Mouse (Mus musculus) neural tube, embryonic 12.5 days (tissue): Measurements from ENCODE around the gene Fam49a. TPM values are rescaled to one million over a fixed set of nuclear protein-coding genes. Genes with fewer than 3 reads are reported as not detected.

Source experiments
- ATAC-seq: fragments of 200-750 bp; cut with Nextera tagmentation; 2 replicates; pipeline ENCODE4 v1.8.0; 2017; ENCODE audit warnings: low read depth, mild to moderate bottlenecking, moderate TSS enrichment, moderate library complexity; ENCODE audit not compliant: low FRiP score
- H3K27ac ChIP-seq: fragments of 300-500 bp; sonication (generic); 2 replicates; pipeline ENCODE4 v1.5.1; 2016
- H3K27me3 ChIP-seq: fragments of 300-500 bp; sonication (generic); replicated peaks from 2 replicates; pipeline ENCODE4 v1.6.1; 2016; ENCODE audit warnings: mild to moderate bottlenecking
- H3K36me3 ChIP-seq: fragments of 300-500 bp; sonication (generic); 2 replicates; pipeline ENCODE4 v1.6.1; 2016; ENCODE audit warnings: mild to moderate bottlenecking
- H3K4me1 ChIP-seq: fragments of 300-500 bp; sonication (generic); 2 replicates; pipeline ENCODE4 v1.6.1; 2016
- H3K4me2 ChIP-seq: fragments of 300-500 bp; sonication (generic); replicated peaks from 2 replicates; pipeline ENCODE4 v1.6.1; 2016; ENCODE audit warnings: mild to moderate bottlenecking
- H3K4me3 ChIP-seq: fragments of 300-500 bp; sonication (generic); 2 replicates; pipeline ENCODE4 v1.5.1; 2016
- H3K9ac ChIP-seq: fragments of 300-500 bp; sonication (generic); 2 replicates; pipeline ENCODE4 v1.6.1; 2016; ENCODE audit warnings: mild to moderate bottlenecking
- H3K9me3 ChIP-seq: fragments of 300-500 bp; sonication (generic); 2 replicates; pipeline ENCODE4 v1.6.1; 2016; ENCODE audit warnings: mild to moderate bottlenecking
- WGBS: fragments of 180-500 bp; shearing (Covaris S2); methylation state at CpG from one replicate; pipeline ENCODE4 v1.1.7; 2016; 5-methylcytosine and 5-hydroxymethylcytosine counted together
- polyA plus RNA-seq: library from polyadenylated mRNA; unstranded; fragments of >200 nt; fragmentation: Nextera tagmentation; extraction: Ambion mirVana; gene quantifications from 2 replicates; pipeline ENCODE4 v1.2.1, GENCODE M21; 2016

Gene Fam49a
- polyA plus RNA-seq, 1 experiment from 2014 or later: 30.0 TPM

DNA sequence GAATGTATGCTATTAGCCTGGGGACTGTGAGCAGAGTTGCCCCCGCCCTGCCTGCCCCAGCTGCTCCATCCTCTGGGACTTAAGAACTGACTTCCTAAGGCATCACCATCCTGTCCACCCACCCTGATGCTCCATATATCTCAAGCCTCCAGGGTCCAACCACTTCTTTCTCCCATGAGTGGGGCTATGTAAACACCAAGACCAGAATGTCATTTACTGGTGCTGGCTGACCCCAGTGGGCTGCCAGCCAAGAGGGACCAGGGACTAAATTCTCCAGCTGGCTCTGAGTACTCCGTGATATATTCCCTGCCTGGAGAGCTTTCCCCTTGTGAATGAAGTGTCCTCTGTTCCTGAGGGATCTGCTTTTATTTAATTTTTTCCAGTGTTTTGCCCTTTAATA is 37.4 kb downstream of the Fam49a start:
- Histone ChIP-seq H3K4me2 (no peak overlapping the region), H3K36me3 (no peaks in the 10 kb centered on the region), H3K27ac (no peak overlapping the region), H3K9ac (no peak overlapping the region), H3K9me3 (no peaks in the 10 kb centered on the region), H3K27me3 (no peaks in the 10 kb centered on the region), H3K4me3 (no peak overlapping the region), H3K4me1 (peaks cover 11% of the 10 kb centered on the region; the same call in 1 of the 2 replicates)
- ATAC-seq: 0 out of 2 replicates have a peak, but pooled peaks have one; percentile 13
- WGBS: 62% methylated on average over 2 of the region's 2 CpGs

DNA sequence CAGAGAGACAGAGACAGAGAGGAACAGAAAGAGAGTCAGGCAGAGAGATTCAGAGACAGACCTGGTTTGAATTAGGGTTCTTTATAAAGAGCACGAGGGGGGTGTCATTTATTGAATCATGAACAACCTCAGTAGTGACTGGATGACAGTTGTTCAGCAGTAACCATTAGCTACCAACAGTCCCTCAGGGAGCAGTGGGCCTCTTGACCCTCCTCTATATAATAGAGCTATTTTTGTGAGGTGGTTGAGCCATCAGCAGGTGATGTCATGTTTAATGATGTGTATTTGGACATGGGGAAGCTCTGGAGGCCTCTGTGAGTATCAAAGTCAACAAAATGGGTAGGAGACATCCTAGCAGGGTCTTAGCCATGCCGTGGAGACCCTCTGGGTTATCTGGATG is 39.2 kb downstream of the Fam49a start:
- H3K4me3 ChIP-seq: no peak overlapping the region
- no peak overlapping the region for H3K9ac ChIP-seq
- no peak overlapping the region for H3K27ac ChIP-seq
- peaks cover 8% of the 10 kb centered on the region; the same call in 1 of the 2 replicates for H3K36me3 ChIP-seq
- no peak overlapping the region for H3K4me2 ChIP-seq
- H3K9me3 ChIP-seq: no peaks in the 10 kb centered on the region
- ATAC-seq: no peak
- WGBS: 78% methylated on average over 2 of the region's 2 CpGs
- peaks cover 11% of the 10 kb centered on the region; the same call in 1 of the 2 replicates for H3K4me1 ChIP-seq
- H3K27me3 ChIP-seq: no peaks in the 10 kb centered on the region

DNA sequence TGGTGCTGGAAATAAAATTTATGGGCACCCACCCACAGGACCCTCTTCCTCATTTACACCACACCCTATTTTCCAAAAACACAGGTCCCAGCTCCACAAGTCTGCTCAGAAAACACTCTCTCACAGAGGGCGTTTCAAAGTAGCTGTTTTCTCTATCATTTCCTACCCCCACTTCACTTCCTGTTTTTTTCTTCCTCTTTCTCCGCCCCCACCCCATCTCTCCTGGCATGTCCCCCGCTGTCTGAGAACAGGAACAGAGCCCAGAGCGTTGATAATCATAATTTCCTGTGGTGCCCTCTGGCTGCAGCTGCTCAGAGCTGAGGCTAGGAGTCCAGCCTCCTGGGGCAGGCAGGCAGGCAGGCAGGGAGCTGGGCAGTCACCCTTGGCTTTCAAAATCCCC is 39.9 kb downstream of the Fam49a start:
- H3K9ac ChIP-seq: no peak overlapping the region
- no peak overlapping the region for H3K4me3 ChIP-seq
- ATAC-seq: no peak
- H3K27me3 ChIP-seq: no peaks in the 10 kb centered on the region
- 55% methylated on average over 4 of the region's 4 CpGs for WGBS
- peaks cover 8% of the 10 kb centered on the region; the same call in 1 of the 2 replicates for H3K36me3 ChIP-seq
- H3K4me2 ChIP-seq: no peak overlapping the region
- no peak overlapping the region for H3K27ac ChIP-seq
- peaks cover 11% of the 10 kb centered on the region; the same call in 1 of the 2 replicates for H3K4me1 ChIP-seq
- no peaks in the 10 kb centered on the region for H3K9me3 ChIP-seq

DNA sequence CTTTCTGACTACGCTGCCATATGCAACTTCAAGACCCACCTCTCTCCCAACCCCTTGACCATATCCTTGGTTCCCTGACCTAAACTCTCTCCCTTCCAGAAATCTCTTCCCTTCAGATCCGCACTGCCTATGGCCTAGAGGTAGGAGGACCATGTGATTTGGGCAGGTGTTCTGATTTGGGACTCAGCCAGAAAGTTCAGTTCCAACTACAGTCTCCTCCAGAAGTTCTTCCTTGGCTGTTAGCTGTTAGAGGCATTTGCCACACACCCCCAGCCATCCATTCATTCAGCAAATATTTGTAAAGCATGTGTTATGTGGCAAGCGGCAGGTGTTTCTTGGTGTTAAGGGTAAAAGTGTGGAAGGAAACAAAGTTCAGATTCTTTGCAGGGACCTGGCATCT is 44.3 kb downstream of the Fam49a start:
- no peak overlapping the region for H3K9ac ChIP-seq
- H3K4me2 ChIP-seq: no peak overlapping the region
- no peak for ATAC-seq
- H3K4me1 ChIP-seq: 0 out of 2 replicates have a peak, but pooled peaks cover 7% of the 10 kb centered on the region
- no peak overlapping the region for H3K27ac ChIP-seq
- H3K9me3 ChIP-seq: no peaks in the 10 kb centered on the region
- H3K4me3 ChIP-seq: no peak overlapping the region
- peaks cover 11% of the 10 kb centered on the region for H3K36me3 ChIP-seq
- WGBS: 93% methylated on average over 3 of the region's 3 CpGs
- H3K27me3 ChIP-seq: no peaks in the 10 kb centered on the region

DNA sequence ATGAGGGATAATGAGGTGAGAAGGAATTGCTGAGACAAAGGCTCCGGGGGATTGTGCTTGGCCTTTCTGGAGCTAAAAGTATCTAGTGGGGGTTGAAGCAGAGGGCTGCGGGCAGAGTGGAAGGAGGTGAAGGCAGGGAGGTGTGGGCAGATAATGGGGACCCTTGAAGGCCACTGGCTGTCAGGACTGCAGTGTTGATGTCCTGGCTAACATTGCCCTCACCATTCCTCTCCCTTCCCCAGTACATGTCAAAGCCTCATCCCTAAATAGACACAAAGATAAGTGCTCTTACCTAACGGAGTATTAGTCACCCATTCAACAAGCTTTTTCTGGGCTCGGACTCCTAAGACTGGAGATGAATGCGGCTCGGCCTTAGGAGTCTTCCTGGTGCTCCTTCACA is 44.9 kb downstream of the Fam49a start:
- H3K27me3 ChIP-seq: no peaks in the 10 kb centered on the region
- no peak overlapping the region for H3K4me3 ChIP-seq
- no peaks in the 10 kb centered on the region for H3K9me3 ChIP-seq
- no peak for ATAC-seq
- peaks cover 11% of the 10 kb centered on the region for H3K36me3 ChIP-seq
- no peak overlapping the region for H3K9ac ChIP-seq
- H3K4me2 ChIP-seq: no peak overlapping the region
- WGBS: 92% methylated on average over 6 of the region's 6 CpGs
- H3K27ac ChIP-seq: no peak overlapping the region
- 0 out of 2 replicates have a peak, but pooled peaks cover 2% of the 10 kb centered on the region for H3K4me1 ChIP-seq

DNA sequence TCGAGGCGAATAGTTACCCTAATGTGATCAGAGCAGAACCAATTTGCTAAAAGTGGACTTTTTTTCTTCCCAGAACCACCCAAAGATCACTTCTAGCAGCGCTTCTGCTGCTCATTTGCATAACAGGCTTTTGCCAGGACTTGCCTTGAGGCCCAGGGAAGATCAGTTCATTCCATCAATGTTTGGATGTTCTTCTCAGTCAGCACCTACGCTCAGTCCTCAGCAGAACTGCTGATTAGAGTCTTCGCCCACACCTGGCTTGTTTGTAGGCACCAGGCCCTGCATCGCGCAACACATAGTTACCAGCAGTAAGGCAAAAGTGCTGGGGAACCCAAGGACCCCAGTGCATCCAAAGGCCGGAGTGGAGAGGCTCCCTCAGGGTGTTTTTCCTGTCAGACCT is 45.3 kb downstream of the Fam49a start:
- ATAC-seq: no peak
- Histone ChIP-seq H3K4me3 (no peak overlapping the region), H3K4me1 (no peaks in the 10 kb centered on the region), H3K36me3 (peaks cover 11% of the 10 kb centered on the region), H3K4me2 (no peak overlapping the region), H3K27me3 (no peaks in the 10 kb centered on the region), H3K9me3 (no peaks in the 10 kb centered on the region), H3K27ac (no peak overlapping the region), H3K9ac (no peak overlapping the region)
- 94% methylated on average over 8 of the region's 8 CpGs for WGBS

DNA sequence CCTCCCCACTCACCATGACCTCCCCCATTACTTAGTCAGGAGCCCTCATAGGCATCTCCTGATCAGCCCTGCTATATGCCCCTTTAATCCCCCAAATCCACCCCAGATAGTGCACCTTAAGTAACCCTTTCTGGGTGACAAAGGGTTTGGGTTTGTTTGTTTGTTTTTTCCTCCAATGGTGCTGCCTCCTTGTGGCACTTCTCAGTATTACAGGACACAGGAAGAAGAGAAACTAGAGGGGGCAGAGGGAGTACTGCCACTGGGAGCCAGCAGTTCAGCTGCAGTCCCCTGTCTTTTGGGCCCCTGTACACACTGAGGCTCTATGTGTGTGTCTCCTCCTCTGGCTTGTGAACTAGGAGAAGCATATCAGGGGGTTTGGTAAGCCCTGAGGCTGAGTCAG is 51.5 kb downstream of the Fam49a start:
- Histone ChIP-seq H3K36me3 (no peaks in the 10 kb centered on the region), H3K9ac (no peak overlapping the region), H3K4me1 (peaks cover 13% of the 10 kb centered on the region), H3K4me2 (no peak overlapping the region), H3K27ac (no peak overlapping the region), H3K27me3 (no peaks in the 10 kb centered on the region), H3K4me3 (no peak overlapping the region), H3K9me3 (no peaks in the 10 kb centered on the region)
- no peak for ATAC-seq

DNA sequence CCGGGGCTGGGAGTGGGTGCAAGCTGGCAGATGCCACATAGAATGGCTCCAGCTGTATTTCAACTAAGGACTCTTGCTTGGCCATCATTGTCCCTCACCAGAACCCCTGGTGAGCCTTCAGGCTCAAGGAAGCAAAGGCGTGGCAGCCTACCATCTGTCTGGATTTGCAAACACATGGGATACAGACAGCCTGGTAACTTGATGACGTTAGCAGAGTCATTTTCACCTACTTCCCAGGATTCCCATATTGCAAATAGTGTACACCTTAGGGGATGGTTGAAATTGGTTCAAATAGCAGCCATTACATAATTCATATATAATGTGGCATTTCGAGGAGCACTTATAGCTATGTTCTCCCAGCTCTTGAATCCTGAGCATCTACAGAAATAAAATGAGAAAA is 52.0 kb downstream of the Fam49a start:
- Histone ChIP-seq H3K4me2 (no peak overlapping the region), H3K27ac (no peak overlapping the region), H3K4me3 (no peak overlapping the region), H3K4me1 (peaks cover 13% of the 10 kb centered on the region), H3K27me3 (no peaks in the 10 kb centered on the region), H3K9ac (no peak overlapping the region), H3K9me3 (no peaks in the 10 kb centered on the region), H3K36me3 (no peaks in the 10 kb centered on the region)
- ATAC-seq: no peak
- 71% methylated on average over 4 of the region's 4 CpGs for WGBS

DNA sequence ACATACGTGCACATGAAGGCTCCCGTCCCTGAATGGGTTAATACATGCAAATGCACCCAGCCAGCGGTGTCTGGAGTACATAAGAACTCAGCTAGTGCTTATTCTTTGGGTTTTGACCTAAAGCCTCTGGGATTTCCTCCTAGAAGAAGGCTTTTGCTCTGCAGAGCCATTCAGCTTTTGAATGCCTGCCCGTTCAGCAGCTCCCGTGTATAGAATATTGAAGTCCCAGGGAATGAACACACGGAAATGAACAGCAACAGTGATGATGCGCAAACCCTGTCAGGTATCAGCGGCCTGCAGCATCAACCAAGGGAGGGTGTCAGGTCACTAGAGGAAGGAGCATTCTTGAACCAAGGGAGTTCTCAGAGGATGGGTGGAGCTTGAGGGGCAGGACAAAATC is 52.4 kb downstream of the Fam49a start:
- H3K9me3 ChIP-seq: no peaks in the 10 kb centered on the region
- H3K27me3 ChIP-seq: no peaks in the 10 kb centered on the region
- no peak overlapping the region for H3K4me2 ChIP-seq
- no peaks in the 10 kb centered on the region for H3K36me3 ChIP-seq
- no peak for ATAC-seq
- no peak overlapping the region for H3K4me3 ChIP-seq
- peaks cover 13% of the 10 kb centered on the region for H3K4me1 ChIP-seq
- 59% methylated on average over 8 of the region's 8 CpGs for WGBS
- no peak overlapping the region for H3K27ac ChIP-seq
- H3K9ac ChIP-seq: no peak overlapping the region

DNA sequence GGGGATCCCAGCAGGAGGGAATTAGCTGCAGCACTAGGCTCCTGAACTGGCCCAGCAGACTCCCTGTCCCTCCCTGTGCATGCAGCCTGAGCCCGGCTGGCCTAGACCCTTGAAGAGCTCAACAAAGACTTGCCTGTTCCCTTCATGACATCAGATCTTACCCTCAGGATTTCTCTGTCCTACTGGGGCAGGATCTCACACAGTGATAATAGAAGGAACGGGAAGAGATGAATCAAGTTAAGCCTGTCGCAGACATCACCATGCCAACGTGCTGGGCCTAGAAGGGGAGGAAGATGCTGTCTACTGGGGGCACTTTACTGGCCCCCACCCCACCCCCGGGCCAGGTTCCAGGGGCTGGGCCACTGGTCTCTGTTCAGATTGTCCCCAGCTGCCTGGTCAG is 53.1 kb downstream of the Fam49a start:
- WGBS: 15% methylated on average over 5 of the region's 5 CpGs
- ATAC-seq: peak; percentile 79
- Histone ChIP-seq H3K27me3 (no peaks in the 10 kb centered on the region), H3K9ac (no peak overlapping the region), H3K27ac (no peak overlapping the region), H3K4me1 (peaks cover 13% of the 10 kb centered on the region), H3K9me3 (no peaks in the 10 kb centered on the region), H3K4me2 (no peak overlapping the region), H3K36me3 (no peaks in the 10 kb centered on the region), H3K4me3 (no peak overlapping the region)

DNA sequence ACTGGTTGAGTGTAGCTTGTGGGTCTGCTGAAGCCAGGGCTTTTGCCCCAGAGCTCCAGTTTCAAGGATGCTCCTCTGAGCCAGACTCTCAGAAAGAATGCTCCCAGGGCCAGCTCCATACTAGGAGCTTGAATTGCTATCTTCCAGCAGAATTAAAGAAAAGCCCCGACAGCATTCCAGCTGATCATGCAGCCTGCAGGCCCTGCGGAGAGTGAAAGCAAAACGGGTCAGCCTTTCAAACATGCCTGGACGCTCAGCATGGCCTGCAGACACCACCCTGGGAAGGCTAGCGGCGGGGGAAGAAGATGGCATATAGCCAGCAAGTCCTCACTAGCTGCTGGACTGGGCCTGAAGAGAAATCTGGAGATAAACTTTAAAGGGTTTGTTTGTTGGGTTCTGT is 55.0 kb downstream of the Fam49a start:
- Histone ChIP-seq H3K4me3 (no peak overlapping the region), H3K4me2 (no peak overlapping the region), H3K9ac (no peak overlapping the region), H3K4me1 (peaks cover 13% of the 10 kb centered on the region), H3K27ac (no peak overlapping the region), H3K9me3 (no peaks in the 10 kb centered on the region), H3K27me3 (no peaks in the 10 kb centered on the region), H3K36me3 (no peaks in the 10 kb centered on the region)
- WGBS: 60% methylated on average over 6 of the region's 6 CpGs
- ATAC-seq: no peak

DNA sequence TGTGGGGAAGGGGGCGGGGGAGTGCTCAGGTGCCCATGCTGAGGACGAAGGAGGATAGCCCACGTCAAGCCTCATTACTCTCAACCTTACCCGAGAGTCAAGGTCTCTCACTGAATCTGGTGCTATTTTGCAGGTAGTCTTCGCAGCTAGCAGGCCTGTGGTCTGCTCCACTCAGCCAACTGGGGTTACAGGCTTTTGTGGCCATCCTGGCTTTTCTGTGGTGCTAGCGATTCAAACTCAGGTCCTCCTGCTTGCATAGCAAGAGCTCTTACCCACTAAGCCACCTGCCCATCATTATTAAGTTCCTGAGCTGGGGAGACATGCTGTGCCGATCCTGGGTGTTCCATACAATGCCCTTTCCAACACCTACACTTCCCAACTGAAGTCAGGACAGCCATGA is 55.7 kb downstream of the Fam49a start:
- H3K9me3 ChIP-seq: no peaks in the 10 kb centered on the region
- no peaks in the 10 kb centered on the region for H3K27me3 ChIP-seq
- WGBS: 77% methylated on average over 7 of the region's 7 CpGs
- no peaks in the 10 kb centered on the region for H3K36me3 ChIP-seq
- H3K4me1 ChIP-seq: peaks cover 13% of the 10 kb centered on the region
- no peak overlapping the region for H3K9ac ChIP-seq
- H3K4me3 ChIP-seq: no peak overlapping the region
- ATAC-seq: no peak
- no peak overlapping the region for H3K27ac ChIP-seq
- no peak overlapping the region for H3K4me2 ChIP-seq

DNA sequence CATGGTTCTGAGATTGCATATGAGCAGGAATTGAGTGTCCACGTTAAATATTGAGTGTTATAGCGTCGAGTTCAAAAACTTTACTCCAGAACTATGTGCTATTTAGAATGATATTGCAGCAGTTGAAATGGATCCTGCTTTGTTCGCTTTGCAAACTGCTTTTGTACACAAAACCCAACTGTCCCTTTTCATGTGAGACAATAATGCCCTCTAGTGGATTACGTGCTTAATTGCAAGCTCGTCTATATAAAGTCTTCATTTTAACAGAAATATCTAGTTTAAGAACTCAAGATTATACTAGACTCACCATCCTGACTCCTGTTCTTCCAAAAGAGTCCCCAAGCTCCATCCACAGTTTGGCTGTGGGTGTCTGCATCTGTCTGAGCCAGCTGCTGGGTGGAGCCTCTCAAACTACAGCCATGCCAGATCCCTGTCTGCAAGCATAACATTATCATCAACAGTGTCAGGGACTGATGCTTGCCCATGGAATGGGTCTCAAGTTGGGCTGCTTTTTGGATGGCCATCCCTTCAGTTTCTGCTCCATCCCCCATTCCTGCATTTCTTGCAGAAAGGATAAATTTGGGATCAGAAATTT is 56.3 kb downstream of the Fam49a start:
- 7% methylated on average over 6 of the region's 6 CpGs for WGBS

More for the DNA sequence above, 56.3 kb downstream of the Fam49a start:
- Histone ChIP-seq H3K36me3 (no peaks in the 10 kb centered on the region), H3K4me3 (no peak overlapping the region), H3K9ac (no peak overlapping the region), H3K9me3 (no peaks in the 10 kb centered on the region), H3K4me1 (peaks cover 13% of the 10 kb centered on the region), H3K27ac (no peak overlapping the region), H3K4me2 (no peak overlapping the region), H3K27me3 (no peaks in the 10 kb centered on the region)
- ATAC-seq: no peak
